Mouse (Mus musculus): ENCODE results near the gene 1110008L16Rik. TPM values are rescaled to one million over a fixed set of nuclear protein-coding genes. Genes with fewer than 3 reads are reported as not detected.

Gene 1110008L16Rik
- polyA plus RNA-seq, 2 experiments: 5.2 to 6.1 TPM

DNA sequence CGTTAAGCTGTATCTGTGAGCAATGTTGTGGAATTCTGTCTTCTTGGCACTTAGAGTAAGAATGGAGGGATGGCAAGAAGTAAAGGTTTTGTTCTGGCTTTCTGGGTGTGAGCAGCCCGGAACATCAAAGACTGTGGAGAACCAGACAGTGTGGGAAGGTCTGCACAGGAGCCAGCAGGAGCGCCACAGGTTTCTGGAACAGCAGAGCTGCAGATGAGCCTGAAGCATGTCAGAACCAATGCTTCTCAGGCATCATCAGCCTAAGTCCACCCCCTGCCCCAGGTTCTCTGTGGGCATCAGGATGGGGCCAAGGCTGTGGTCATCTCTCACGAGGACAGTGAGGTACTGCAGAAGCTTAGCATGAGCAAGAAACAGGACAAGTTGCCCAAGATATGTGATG, 97.2 kb downstream of the 1110008L16Rik start:
- no peak for ATAC-seq (ENCODE audit: insufficient read depth)
- Histone ChIP-seq H3K4me3 (ENCODE audit: insufficient read depth in 1 of 2, low read depth in 2 of 2, low read length in 2 of 2) (no peak overlapping the region), H3K4me1 (replicated peaks; ENCODE audit: control insufficient read depth in 2 of 2, insufficient read depth in 2 of 2, low read length in 1 of 2) (peaks cover 13 to 16% of the 10 kb centered on the region in 2 experiments), H3K36me3 (replicated peaks; ENCODE audit: control insufficient read depth, insufficient read depth, low read depth) (no peaks in the 10 kb centered on the region), H3K27ac (no peak overlapping the region), H3K9me3 (ENCODE audit: control insufficient read depth, low read length) (no peaks in the 10 kb centered on the region), H3K27me3 (ENCODE audit: control insufficient read depth, insufficient read depth, low read length) (no peaks in the 10 kb centered on the region; the same call in 1 of the 2 replicates), H3K9ac (replicated peaks) (no peak overlapping the region), H3K4me2 (ENCODE audit: low read depth) (no peak overlapping the region)
- TF ChIP-seq EP300 (IDR thresholded peaks at IDR 0.05; ENCODE audit: low read depth): no peak
- no peak for TF ChIP-seq CTCF (IDR thresholded peaks at IDR 0.05; ENCODE audit: low read depth)
- 76% methylated on average over 4 of the region's 4 CpGs for WGBS (ENCODE audit: insufficient replicate concordance)
- DNase-seq (ENCODE audit: low read depth in 3 of 3, low spot score in 3 of 3): no peak

DNA sequence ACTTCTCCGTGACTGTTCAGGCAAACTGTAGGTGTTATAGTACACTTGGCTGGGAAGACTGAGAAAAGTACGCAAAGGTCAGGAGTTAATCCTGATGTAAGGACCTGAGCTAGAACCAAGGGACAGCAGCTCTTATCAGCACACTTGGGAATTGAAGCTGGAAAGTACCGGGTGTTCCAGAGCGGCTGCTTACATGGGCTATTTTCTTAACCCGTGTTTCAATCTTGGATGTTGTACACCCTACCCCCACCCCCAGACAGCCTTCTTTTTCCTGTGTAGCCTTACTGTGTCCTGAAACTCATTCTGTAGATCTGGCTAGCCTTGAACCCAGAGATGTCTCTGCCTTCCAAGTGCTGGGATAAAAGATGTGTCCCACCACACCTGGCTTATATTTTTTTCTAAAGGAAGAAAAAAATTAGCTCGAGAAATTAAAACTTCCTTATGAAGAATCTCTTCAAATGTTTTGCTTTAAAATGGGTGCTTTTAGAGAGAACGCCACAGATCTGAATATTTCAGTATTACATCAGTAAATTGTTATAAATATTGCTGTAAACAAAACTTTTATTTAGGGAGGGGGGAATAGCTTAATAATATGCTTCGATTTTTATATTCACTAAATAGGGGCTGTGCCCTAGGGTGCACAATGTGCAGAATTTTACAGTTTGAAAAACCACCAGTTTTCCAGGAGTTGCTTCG, 98.3 kb downstream of the 1110008L16Rik start:
- WGBS (ENCODE audit: insufficient replicate concordance): 54% methylated on average over 9 of the region's 9 CpGs
- Histone ChIP-seq H3K4me1 (replicated peaks; ENCODE audit: control insufficient read depth in 2 of 2, insufficient read depth in 2 of 2, low read length in 1 of 2) (peaks cover 13 to 16% of the 10 kb centered on the region in 2 experiments), H3K4me3 (ENCODE audit: insufficient read depth in 1 of 2, low read depth in 2 of 2, low read length in 2 of 2) (peak overlapping the region; percentile 89 to 95), H3K27ac (peak overlapping the region; percentile 74), H3K9me3 (ENCODE audit: control insufficient read depth, low read length) (no peaks in the 10 kb centered on the region), H3K27me3 (ENCODE audit: control insufficient read depth, insufficient read depth, low read length) (no peaks in the 10 kb centered on the region; the same call in 1 of the 2 replicates), H3K36me3 (replicated peaks; ENCODE audit: control insufficient read depth, insufficient read depth, low read depth) (no peaks in the 10 kb centered on the region), H3K9ac (replicated peaks) (peak overlapping the region; percentile 78), H3K4me2 (ENCODE audit: low read depth) (peak overlapping the region; percentile 98)
- ATAC-seq (ENCODE audit: insufficient read depth): no peak
- no peak for TF ChIP-seq CTCF (IDR thresholded peaks at IDR 0.05; ENCODE audit: low read depth)
- TF ChIP-seq EP300 (IDR thresholded peaks at IDR 0.05; ENCODE audit: low read depth): no peak
- no peak for DNase-seq (ENCODE audit: low read depth in 3 of 3, low spot score in 3 of 3)

DNA sequence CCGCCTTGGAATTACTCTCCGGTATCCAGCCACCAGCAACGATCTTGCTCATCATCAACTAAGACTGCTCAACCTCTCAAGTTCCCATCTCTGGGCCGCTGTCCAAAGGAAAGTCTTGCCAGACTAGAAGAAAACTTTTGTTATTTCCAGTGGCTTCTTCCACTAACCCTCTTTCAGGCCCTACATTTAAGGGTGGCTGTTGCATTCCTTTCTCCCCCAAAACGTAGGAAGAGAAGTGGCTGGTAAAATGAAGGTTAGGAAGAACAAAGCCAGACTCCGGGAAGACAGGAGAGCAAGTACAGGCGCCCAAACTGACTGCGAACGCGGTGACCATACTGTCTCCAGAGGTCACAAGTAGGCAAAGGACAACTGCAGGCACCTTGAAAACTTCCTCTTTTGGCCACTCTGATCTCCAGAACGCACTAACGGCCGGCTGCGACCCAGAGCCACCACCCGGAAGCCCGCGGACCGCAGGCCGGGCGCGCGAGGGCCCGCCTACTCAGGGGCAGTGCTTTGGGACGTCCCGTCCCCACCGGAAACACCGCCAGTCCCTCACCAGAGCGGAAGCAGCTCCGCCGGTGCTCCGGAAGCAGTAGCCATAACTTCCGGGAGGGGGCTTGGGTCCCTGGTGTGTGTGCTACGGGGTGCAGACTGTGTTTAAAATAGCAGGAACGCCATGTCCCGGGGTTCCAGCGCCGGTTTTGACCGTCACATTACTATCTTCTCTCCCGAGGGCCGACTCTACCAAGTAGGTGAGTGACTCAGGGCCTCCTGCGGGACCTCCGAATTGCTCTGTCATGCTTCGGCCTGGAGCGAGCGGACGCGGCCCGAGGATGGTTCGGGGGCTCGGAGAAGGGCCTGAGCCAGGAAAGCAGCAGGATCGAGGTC, 99.1 kb downstream of the 1110008L16Rik start:
- no peaks in the 10 kb centered on the region for H3K36me3 ChIP-seq (replicated peaks; ENCODE audit: control insufficient read depth, insufficient read depth, low read depth)
- ATAC-seq (ENCODE audit: insufficient read depth) (peak; percentile 99), DNase-seq (ENCODE audit: low read depth in 3 of 3, low spot score in 3 of 3) (peak; percentile 84 to 87 (median 87))
- TF ChIP-seq EP300 (IDR thresholded peaks at IDR 0.05; ENCODE audit: low read depth): peak; percentile 41; the same call in 1 of the 2 replicates
- no peak for TF ChIP-seq CTCF (IDR thresholded peaks at IDR 0.05; ENCODE audit: low read depth)
- H3K9ac ChIP-seq (replicated peaks): peak overlapping the region; percentile 78
- H3K4me1 ChIP-seq (replicated peaks; ENCODE audit: control insufficient read depth in 2 of 2, insufficient read depth in 2 of 2, low read length in 1 of 2): peaks cover 13 to 16% of the 10 kb centered on the region in 2 experiments
- H3K4me3 ChIP-seq (ENCODE audit: insufficient read depth in 1 of 2, low read depth in 2 of 2, low read length in 2 of 2): peak overlapping the region; percentile 89 to 95
- H3K4me2 ChIP-seq (ENCODE audit: low read depth): peak overlapping the region; percentile 98
- peak overlapping the region; percentile 76 for H3K27ac ChIP-seq
- H3K9me3 ChIP-seq (ENCODE audit: control insufficient read depth, low read length): no peaks in the 10 kb centered on the region
- no peaks in the 10 kb centered on the region; the same call in 1 of the 2 replicates for H3K27me3 ChIP-seq (ENCODE audit: control insufficient read depth, insufficient read depth, low read length)
- 1% methylated on average over 51 of the region's 51 CpGs for WGBS (ENCODE audit: insufficient replicate concordance)

DNA sequence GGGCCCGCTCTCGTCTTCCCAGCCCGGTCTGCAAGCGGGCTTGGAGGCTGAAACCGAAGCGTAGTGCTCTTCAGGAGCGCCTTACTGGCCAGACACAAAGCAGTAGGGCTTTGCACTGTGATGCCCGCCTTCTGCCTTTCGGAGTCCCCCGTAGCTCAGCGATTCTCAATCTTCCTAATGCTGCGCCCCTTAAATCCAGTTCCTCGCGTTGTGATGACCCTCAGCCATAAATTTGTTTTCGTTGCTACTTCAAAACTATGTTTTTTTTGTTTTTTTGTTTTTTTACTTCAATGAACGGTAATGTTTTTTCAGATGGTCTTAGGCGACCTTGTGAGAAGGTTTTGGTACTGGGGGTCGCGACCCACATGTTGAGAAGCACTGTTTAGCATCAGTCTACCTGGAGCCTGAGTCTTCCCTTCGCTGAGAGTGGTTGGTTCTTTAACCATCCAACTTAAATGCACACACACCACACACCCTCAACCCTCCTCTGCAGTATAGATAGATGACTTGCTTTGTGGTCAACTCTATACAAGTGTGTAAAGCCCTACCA, 99.8 kb downstream of the 1110008L16Rik start:
- H3K4me1 ChIP-seq (replicated peaks; ENCODE audit: control insufficient read depth in 2 of 2, insufficient read depth in 2 of 2, low read length in 1 of 2): peaks cover 13 to 16% of the 10 kb centered on the region in 2 experiments
- no peaks in the 10 kb centered on the region for H3K36me3 ChIP-seq (replicated peaks; ENCODE audit: control insufficient read depth, insufficient read depth, low read depth)
- no peak for DNase-seq (ENCODE audit: low read depth in 3 of 3, low spot score in 3 of 3)
- H3K9me3 ChIP-seq (ENCODE audit: control insufficient read depth, low read length): no peaks in the 10 kb centered on the region
- ATAC-seq (ENCODE audit: insufficient read depth): peak; percentile 42
- TF ChIP-seq EP300 (IDR thresholded peaks at IDR 0.05; ENCODE audit: low read depth) (no peak), CTCF (IDR thresholded peaks at IDR 0.05; ENCODE audit: low read depth) (no peak)
- H3K9ac ChIP-seq (replicated peaks): peak overlapping the region; percentile 78
- under 1% methylated on average over 20 of the region's 20 CpGs for WGBS (ENCODE audit: insufficient replicate concordance)
- H3K4me2 ChIP-seq (ENCODE audit: low read depth): peak overlapping the region; percentile 98
- H3K27me3 ChIP-seq (ENCODE audit: control insufficient read depth, insufficient read depth, low read length): no peaks in the 10 kb centered on the region; the same call in 1 of the 2 replicates
- H3K4me3 ChIP-seq (ENCODE audit: insufficient read depth in 1 of 2, low read depth in 2 of 2, low read length in 2 of 2): peak overlapping the region; percentile 89 to 95
- H3K27ac ChIP-seq: peak overlapping the region; percentile 76

Measured in liver, embryonic 14.5 days (tissue).